Mouse (Mus musculus): ENCODE results near the gene Il1rl2. TPM values are rescaled to one million over a fixed set of nuclear protein-coding genes. Genes with fewer than 3 reads are reported as not detected.

Il1rl2 gene
- polyA plus RNA-seq, 1 experiment from 2014 or later: 1.5 TPM

DNA sequence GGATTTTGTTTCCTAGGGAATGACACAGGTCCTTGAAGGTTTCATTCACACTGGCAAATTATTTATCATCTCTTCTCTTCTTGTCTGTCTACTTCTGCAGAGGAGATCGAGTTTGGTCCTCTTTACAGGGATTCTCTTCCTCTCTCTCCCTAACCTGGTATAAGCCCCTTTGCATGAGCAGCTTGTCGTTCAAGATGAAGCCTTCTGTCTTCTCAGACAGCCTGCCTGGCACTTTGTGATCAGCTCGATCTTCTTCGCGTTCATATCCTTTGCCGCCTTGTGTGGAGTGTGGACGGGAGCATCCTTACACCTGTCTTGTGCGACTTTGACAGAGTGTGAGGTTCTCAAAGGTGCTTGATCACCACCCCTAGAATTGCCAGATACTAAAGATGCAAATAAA, 5.8 kb downstream of the Il1rl2 start:
- H3K4me1 ChIP-seq: peaks cover 11% of the 10 kb centered on the region
- WGBS: 88% methylated on average over 8 of the region's 8 CpGs
- peaks cover 34% of the 10 kb centered on the region for H3K27me3 ChIP-seq (ENCODE audit: low read depth, poor library complexity, severe bottlenecking)
- no peak for DNase-seq (ENCODE audit: low spot score)
- no peak overlapping the region for H3K4me3 ChIP-seq
- no peaks in the 10 kb centered on the region for H3K36me3 ChIP-seq
- no peaks in the 10 kb centered on the region for H3K9me3 ChIP-seq (replicated peaks)
- H3K27ac ChIP-seq: no peak overlapping the region

GRCm38 (mm10) chr1:40339346-40339745, 14.9 kb downstream of the Il1rl2 start:
- no peaks in the 10 kb centered on the region for H3K27me3 ChIP-seq (ENCODE audit: low read depth, poor library complexity, severe bottlenecking)
- 87% methylated on average over 1 of the region's 1 CpGs for WGBS
- no peak overlapping the region for H3K4me3 ChIP-seq
- H3K4me1 ChIP-seq: no peaks in the 10 kb centered on the region
- no peak overlapping the region for H3K27ac ChIP-seq
- no peaks in the 10 kb centered on the region for H3K9me3 ChIP-seq (replicated peaks)
- no peak for DNase-seq (ENCODE audit: low spot score)
- H3K36me3 ChIP-seq: no peaks in the 10 kb centered on the region

GRCm38 (mm10) chr1:40340102-40340501, 15.7 kb downstream of the Il1rl2 start:
- Histone ChIP-seq H3K36me3 (no peaks in the 10 kb centered on the region), H3K9me3 (replicated peaks) (no peaks in the 10 kb centered on the region), H3K4me1 (no peaks in the 10 kb centered on the region), H3K27ac (no peak overlapping the region), H3K4me3 (no peak overlapping the region), H3K27me3 (ENCODE audit: low read depth, poor library complexity, severe bottlenecking) (no peaks in the 10 kb centered on the region)
- WGBS: 90% methylated on average over 4 of the region's 4 CpGs
- DNase-seq (ENCODE audit: low spot score): no peak

GRCm38 (mm10) chr1:40352158-40352903, 27.9 kb downstream of the Il1rl2 start:
- no peak for DNase-seq (ENCODE audit: low spot score)

GRCm38 (mm10) chr1:40352904-40353286, 28.5 kb downstream of the Il1rl2 start:
- Histone ChIP-seq H3K27ac (peak overlapping the region; percentile 64; the same call in 1 of the 2 replicates), H3K9me3 (replicated peaks) (no peaks in the 10 kb centered on the region), H3K4me1 (peaks cover 21% of the 10 kb centered on the region), H3K36me3 (no peaks in the 10 kb centered on the region), H3K27me3 (ENCODE audit: low read depth, poor library complexity, severe bottlenecking) (0 out of 2 replicates have a peak, but pooled peaks cover 6% of the 10 kb centered on the region), H3K4me3 (no peak overlapping the region)
- peak; percentile 42 for DNase-seq (ENCODE audit: low spot score)
- WGBS: 28% methylated on average over 2 of the region's 2 CpGs

More at GRCm38 (mm10) chr1:40352158-40352903, 27.9 kb downstream of the Il1rl2 start:
- H3K4me1 ChIP-seq: peaks cover 17% of the 10 kb centered on the region
- no peaks in the 10 kb centered on the region for H3K36me3 ChIP-seq
- no peak overlapping the region for H3K4me3 ChIP-seq
- H3K9me3 ChIP-seq (replicated peaks): no peaks in the 10 kb centered on the region
- H3K27me3 ChIP-seq (ENCODE audit: low read depth, poor library complexity, severe bottlenecking): 0 out of 2 replicates have a peak, but pooled peaks cover 6% of the 10 kb centered on the region
- H3K27ac ChIP-seq: no peak overlapping the region
- 84% methylated on average over 4 of the region's 4 CpGs for WGBS

GRCm38 (mm10) chr1:40354665-40355064, 30.3 kb downstream of the Il1rl2 start:
- Histone ChIP-seq H3K36me3 (no peaks in the 10 kb centered on the region), H3K4me3 (no peak overlapping the region), H3K9me3 (replicated peaks) (no peaks in the 10 kb centered on the region), H3K27ac (no peak overlapping the region), H3K27me3 (ENCODE audit: low read depth, poor library complexity, severe bottlenecking) (0 out of 2 replicates have a peak, but pooled peaks cover 6% of the 10 kb centered on the region), H3K4me1 (peaks cover 21% of the 10 kb centered on the region)
- no peak for DNase-seq (ENCODE audit: low spot score)
- 91% methylated on average over 3 of the region's 3 CpGs for WGBS

DNA sequence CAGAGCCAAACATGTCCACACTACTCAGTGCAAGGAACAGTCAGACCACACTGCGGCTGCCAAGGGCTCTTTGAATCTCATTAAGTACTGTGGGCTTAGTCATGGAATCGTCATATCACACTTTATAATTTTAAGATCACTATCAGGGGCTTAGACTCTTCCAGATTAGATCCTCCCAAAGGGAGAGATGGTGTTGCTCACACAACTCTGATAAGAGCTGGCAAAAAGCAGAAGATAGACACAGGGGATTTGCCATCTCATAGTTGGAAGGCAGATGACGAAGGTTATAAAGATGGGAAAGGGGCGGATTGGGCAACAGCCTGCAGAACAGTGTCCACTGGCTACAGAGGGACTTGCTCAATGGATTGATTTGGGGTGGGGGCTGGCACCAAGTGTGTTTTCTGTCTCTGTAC, 31.0 kb downstream of the Il1rl2 start:
- Histone ChIP-seq H3K9me3 (replicated peaks) (no peaks in the 10 kb centered on the region), H3K36me3 (no peaks in the 10 kb centered on the region), H3K27ac (no peak overlapping the region), H3K4me3 (no peak overlapping the region), H3K4me1 (peaks cover 21% of the 10 kb centered on the region), H3K27me3 (ENCODE audit: low read depth, poor library complexity, severe bottlenecking) (0 out of 2 replicates have a peak, but pooled peaks cover 6% of the 10 kb centered on the region)
- WGBS: 86% methylated on average over 4 of the region's 4 CpGs
- no peak for DNase-seq (ENCODE audit: low spot score)

DNA sequence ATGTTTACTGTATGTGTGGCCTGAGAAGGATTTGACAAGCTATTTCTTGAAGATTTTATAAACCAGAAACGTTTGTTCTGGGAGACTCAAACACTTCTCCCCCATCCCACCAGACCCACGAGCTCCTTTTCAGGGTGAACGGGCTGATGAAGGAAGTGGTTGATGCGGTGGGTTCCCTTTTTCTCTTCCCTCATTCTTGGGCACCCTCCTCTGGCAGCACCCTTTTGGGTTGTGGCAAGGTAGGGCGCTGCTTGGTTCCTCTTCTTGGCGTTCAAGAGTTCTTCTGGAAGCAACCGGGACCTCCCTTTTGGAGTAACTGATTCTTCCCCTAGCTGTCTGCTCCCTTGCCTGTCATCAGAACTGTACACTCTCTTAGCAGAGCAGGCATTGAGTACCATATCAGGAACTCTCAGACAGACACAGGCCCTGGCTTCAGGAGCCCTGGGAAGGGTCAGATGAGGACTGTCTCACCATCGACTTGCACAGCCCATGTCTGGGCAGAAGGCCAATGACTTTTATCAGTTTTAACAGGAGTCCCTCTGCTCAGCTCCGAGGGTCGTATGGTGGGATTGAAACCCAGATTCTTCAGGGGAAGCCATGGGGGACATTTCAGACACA, 31.6 kb downstream of the Il1rl2 start:
- no peaks in the 10 kb centered on the region for H3K9me3 ChIP-seq (replicated peaks)
- H3K4me1 ChIP-seq: peaks cover 21% of the 10 kb centered on the region
- H3K4me3 ChIP-seq: no peak overlapping the region
- H3K36me3 ChIP-seq: no peaks in the 10 kb centered on the region
- no peak overlapping the region for H3K27ac ChIP-seq
- H3K27me3 ChIP-seq (ENCODE audit: low read depth, poor library complexity, severe bottlenecking): 0 out of 2 replicates have a peak, but pooled peaks cover 6% of the 10 kb centered on the region
- 93% methylated on average over 10 of the region's 10 CpGs for WGBS
- DNase-seq (ENCODE audit: low spot score): no peak

- Histone ChIP-seq H3K27ac (no peak overlapping the region), H3K36me3 (no peaks in the 10 kb centered on the region), H3K4me3 (no peak overlapping the region), H3K9me3 (replicated peaks) (no peaks in the 10 kb centered on the region), H3K27me3 (ENCODE audit: low read depth, poor library complexity, severe bottlenecking) (0 out of 2 replicates have a peak, but pooled peaks cover 6% of the 10 kb centered on the region), H3K4me1 (peaks cover 11% of the 10 kb centered on the region)
- WGBS: 68% methylated on average over 2 of the region's 2 CpGs
- peak; percentile 2 for DNase-seq (ENCODE audit: low spot score)
Measured at GRCm38 (mm10) chr1:40357921-40358320, 33.5 kb downstream of the Il1rl2 start.

- H3K4me1 ChIP-seq: peaks cover 7% of the 10 kb centered on the region
- 77% methylated on average over 2 of the region's 2 CpGs for WGBS
Measured at GRCm38 (mm10) chr1:40358351-40358750, 33.9 kb downstream of the Il1rl2 start.

DNA sequence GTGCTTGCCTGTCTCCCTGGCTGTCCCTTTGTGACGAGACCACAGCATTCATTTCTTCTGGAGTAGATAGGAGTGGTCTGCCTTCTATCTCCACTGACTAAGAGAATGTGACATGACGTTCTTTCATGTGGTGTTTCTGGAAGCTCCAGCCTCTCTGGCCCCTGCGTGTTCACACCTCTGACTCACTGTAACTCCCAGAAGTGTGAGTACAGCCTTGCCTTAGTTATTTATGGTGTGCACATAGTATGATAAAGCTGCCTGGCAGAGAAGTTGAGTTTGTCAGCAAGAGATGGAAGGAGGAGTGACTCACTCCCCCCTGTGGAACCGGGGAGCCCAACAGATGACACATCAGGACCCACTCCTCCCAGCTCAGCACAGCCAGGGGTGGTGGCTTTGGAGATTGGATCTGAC, 34.4 kb downstream of the Il1rl2 start:
- peaks cover 5% of the 10 kb centered on the region; the same call in 1 of the 2 replicates for H3K4me1 ChIP-seq
- H3K9me3 ChIP-seq (replicated peaks): no peaks in the 10 kb centered on the region
- H3K27ac ChIP-seq: no peak overlapping the region
- 69% methylated on average over 4 of the region's 4 CpGs for WGBS
- H3K27me3 ChIP-seq (ENCODE audit: low read depth, poor library complexity, severe bottlenecking): 0 out of 2 replicates have a peak, but pooled peaks cover 6% of the 10 kb centered on the region
- H3K4me3 ChIP-seq: no peak overlapping the region
- peak; percentile 26 for DNase-seq (ENCODE audit: low spot score)
- no peaks in the 10 kb centered on the region for H3K36me3 ChIP-seq

More at GRCm38 (mm10) chr1:40358351-40358750, 33.9 kb downstream of the Il1rl2 start:
- 0 out of 2 replicates have a peak, but pooled peaks cover 6% of the 10 kb centered on the region for H3K27me3 ChIP-seq (ENCODE audit: low read depth, poor library complexity, severe bottlenecking)
- no peak for DNase-seq (ENCODE audit: low spot score)
- H3K4me3 ChIP-seq: no peak overlapping the region
- no peak overlapping the region for H3K27ac ChIP-seq
- no peaks in the 10 kb centered on the region for H3K9me3 ChIP-seq (replicated peaks)
- no peaks in the 10 kb centered on the region for H3K36me3 ChIP-seq

GRCm38 (mm10) chr1:40359731-40360130, 35.3 kb downstream of the Il1rl2 start:
- peak; percentile 6 for DNase-seq (ENCODE audit: low spot score)
- Histone ChIP-seq H3K9me3 (replicated peaks) (no peaks in the 10 kb centered on the region), H3K4me1 (peaks cover 8% of the 10 kb centered on the region; the same call in 1 of the 2 replicates), H3K4me3 (no peak overlapping the region), H3K36me3 (no peaks in the 10 kb centered on the region), H3K27ac (no peak overlapping the region), H3K27me3 (ENCODE audit: low read depth, poor library complexity, severe bottlenecking) (0 out of 2 replicates have a peak, but pooled peaks cover 6% of the 10 kb centered on the region)
- 72% methylated on average over 2 of the region's 2 CpGs for WGBS

DNA sequence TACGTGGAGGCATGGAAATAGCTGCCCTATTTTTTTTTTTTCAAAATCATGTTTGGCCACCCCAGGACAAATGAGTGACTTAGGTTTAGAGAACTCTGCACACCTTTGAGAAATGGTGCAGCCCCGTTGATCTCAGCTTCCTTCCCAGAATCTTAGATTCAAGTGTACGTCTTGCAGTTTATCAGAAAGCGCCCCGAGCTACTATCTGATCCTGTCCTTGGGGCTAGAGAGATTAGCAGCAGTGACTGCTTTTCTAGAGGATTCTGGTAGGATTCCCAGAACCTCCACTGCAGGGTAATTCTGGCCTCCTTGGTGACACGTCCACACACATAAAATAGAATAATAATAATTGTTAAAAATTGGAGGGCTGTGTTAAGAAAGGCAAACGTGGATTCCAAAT, 36.6 kb downstream of the Il1rl2 start:
- WGBS: 83% methylated on average over 7 of the region's 7 CpGs
- Histone ChIP-seq H3K4me1 (peaks cover 9% of the 10 kb centered on the region; the same call in 1 of the 2 replicates), H3K27ac (no peak overlapping the region), H3K36me3 (no peaks in the 10 kb centered on the region), H3K27me3 (ENCODE audit: low read depth, poor library complexity, severe bottlenecking) (0 out of 2 replicates have a peak, but pooled peaks cover 5% of the 10 kb centered on the region), H3K4me3 (no peak overlapping the region), H3K9me3 (replicated peaks) (no peaks in the 10 kb centered on the region)
- DNase-seq (ENCODE audit: low spot score): no peak
